Mouse (Mus musculus): ENCODE measurements at regions not wholly inside any gene's neighbourhood (a gene's known extent, or its start where the extent isn't known, plus 50 kb on each side); places are given as distances from the start of the nearest gene placed in this dataset.

- no peak for DNase-seq (ENCODE audit: low spot score)
Measured at GRCm38 (mm10) chr4:32149171-32149570, 89.4 kb upstream of the Bach2 start.

DNA sequence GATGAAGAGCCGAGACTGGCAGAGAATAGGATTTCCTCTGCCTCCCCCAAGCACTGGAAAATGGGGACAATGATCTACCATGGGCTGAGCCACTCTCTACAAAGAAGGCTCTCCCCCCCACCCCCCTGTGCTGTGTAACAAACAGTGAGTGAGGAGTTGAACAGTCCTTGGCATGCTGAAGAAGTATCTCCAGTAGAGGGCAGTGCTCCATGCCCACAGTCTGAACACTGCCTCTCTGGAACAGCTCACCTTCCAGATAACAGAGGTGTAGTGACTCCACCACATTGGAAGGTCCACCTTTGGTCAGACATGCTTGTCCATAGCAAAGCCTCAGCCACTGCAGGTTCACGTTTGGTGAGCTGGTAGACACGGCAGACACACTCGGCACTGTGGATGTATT is 85.2 kb upstream of the Bach2 start:
- DNase-seq (ENCODE audit: low spot score) = no peak

GRCm38 (mm10) chr4:32156965-32157364 is 81.6 kb upstream of the Bach2 start:
- DNase-seq (ENCODE audit: low spot score) = no peak

DNA sequence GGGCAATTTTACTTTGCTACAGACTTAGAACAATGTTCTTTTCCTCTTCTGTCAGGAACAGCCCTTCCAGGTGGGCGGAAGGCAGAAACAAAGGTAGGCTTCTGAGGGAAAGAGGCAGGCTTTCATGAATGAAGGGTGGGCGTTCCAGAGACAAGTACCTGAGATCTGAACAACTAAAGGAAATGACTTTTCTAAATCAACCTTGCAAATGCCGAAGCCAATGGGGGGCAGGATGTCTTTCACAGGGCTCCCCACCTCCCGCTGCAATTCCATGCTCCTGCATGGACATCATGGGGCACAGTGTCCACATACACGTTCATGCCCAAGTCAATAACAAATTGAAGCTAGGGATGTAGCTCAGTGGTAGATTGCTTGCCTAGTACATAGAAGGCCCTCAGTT is 80.2 kb upstream of the Bach2 start:
- DNase-seq (ENCODE audit: low spot score) = no peak

- DNase-seq (ENCODE audit: low spot score) = no peak
Measured at GRCm38 (mm10) chr4:32158886-32159285, 79.7 kb upstream of the Bach2 start.

- DNase-seq (ENCODE audit: low spot score) = no peak
Measured at GRCm38 (mm10) chr4:32160815-32161214, 77.8 kb upstream of the Bach2 start.

DNA sequence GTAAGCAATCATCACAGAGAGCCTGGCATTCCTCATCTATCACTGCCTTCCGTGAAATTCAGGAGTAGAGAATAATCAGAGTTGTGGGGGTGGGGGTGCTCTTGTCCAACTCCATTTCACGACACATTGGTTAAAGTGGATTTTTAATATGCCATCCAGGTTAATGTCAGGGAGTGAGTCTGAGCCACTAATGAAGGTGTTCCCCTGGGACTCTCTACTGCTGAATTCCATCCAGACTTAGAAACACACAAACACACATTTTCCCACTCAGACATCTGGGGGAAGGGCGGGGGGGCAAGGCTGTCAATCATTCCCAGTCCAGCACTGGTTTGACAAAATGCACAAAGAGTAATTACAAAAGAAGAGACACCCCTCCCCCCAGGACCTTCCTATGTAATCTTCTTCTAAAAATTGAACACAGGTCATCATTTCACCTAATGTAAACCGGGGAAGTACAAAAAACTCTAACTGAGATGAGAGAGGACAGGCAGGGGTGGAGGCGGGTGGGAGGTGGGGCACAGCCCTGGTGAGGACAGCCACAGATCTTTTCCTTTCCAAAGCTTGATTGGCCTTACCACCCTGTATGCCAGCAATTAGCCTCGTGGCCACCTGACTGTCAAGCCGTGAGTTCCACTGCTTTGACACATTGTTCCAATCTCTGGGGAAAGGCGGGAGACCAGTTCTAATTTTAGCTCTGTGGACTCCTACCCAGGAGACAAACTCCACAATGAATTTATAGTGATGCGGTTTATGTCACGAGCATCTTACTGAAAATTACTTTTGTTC is 76.5 kb upstream of the Bach2 start:
- no peak for DNase-seq (ENCODE audit: low spot score)

DNA sequence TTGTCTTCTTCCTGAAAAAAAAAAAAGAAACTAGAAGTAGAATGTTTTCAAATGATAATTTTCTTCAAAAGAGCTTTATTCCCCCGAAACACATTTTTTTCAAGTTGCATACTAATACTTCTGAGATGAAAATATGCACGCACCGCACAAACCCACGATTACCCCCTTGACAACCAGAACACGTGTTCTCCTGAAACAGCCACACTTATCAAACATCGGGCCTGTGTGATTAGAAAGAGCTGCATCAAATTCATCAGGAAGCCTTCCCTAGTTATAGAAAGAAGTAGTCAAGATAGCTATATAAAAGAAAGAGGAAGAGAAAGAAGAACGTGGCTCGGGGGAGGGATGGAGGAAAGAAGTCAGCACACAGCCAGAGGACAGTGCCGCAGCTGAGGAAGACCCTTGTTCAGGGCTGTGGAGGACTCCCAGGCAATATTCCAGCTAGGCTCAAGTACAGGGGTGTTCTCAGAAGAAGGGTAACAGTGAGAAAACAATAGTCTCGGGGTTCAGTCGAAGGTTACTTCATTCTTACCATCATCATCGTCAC is 75.8 kb upstream of the Bach2 start:
- DNase-seq (ENCODE audit: low spot score) = no peak

DNA sequence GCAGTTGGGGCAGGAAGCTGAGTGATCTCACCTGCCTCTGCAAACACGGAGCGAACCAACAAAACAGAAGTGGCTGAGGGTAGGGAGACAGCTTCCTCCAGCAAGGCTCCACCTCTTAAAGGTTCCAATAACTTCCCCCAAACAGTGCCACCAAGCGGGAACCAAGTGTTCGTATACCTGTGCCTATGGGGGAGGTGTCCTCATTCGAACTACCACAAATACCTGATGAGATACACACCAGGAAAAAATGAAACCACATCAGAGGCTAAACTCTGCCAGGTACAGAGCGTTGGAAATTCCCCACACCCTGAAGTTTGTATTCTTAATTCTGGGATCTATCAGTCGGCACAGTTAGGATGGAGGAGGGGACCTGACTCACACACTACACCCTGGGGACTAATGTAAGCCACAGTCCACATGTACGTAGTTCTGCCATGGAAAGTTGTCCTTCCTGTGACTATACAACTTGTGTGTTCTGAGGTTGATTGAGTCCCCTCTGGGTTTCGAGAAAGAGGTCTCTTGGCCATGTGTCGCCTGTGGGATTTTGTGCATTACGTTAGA is 74.4 kb upstream of the Bach2 start:
- no peak for DNase-seq (ENCODE audit: low spot score)

- DNase-seq (ENCODE audit: low spot score) = no peak
Measured at GRCm38 (mm10) chr4:32164736-32165241, 73.8 kb upstream of the Bach2 start.

DNA sequence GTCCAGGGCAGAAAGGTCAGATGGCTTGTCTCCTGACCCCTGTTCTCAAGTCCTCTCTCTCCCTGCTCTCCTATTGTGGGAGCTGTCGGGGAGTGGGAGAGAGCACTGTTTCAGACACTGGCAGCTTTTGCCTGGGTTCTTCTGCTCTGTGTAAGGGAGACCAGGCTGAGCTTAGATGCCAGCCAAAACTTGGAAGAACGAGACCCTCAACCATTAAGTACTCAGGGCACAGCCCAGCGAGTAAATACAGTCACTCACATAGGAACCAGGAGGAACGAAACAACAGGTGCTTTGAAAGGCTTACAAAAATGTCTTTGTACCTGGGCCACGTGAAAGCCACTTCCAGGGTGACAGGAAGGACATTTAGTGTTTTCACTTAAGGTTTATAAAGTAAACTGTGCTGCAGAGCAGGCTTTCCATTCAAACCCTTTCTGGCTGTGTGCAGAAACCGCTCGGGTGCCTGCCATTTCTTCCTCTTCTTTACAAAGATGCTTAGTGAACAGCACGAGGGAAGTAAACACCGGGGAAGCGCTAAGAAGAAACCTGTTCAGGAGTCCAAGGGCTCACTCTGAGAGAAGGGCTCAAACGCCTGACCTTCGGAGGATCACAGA is 72.6 kb upstream of the Bach2 start:
- DNase-seq (ENCODE audit: low spot score) = no peak

GRCm38 (mm10) chr4:32167151-32167550 is 71.5 kb upstream of the Bach2 start:
- DNase-seq (ENCODE audit: low spot score) = no peak

GRCm38 (mm10) chr4:32170106-32170459 is 68.5 kb upstream of the Bach2 start:
- DNase-seq (ENCODE audit: low spot score) = no peak

GRCm38 (mm10) chr4:32170460-32171192 is 68.0 kb upstream of the Bach2 start:
- DNase-seq (ENCODE audit: low spot score) = peak; percentile 61

DNA sequence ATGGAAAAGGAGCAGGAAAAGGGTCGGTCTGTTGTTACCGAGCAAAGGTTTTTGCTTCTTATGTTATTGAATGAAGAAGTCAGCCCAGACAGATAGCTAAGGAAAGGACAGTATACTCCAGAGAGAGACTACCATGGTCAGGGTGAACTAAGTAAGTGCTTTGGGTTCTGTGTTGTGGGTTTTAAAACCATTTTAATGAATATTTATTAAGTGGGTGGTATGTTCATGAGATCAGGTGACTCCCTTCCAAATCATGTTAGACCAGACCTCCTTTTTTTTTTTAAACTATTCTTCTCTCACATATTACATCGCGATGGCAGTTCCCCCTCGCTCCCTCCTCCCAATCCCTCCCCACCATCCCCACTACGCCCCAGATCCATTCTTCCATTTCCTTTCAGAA is 67.3 kb upstream of the Bach2 start:
- no peak for DNase-seq (ENCODE audit: low spot score)

GRCm38 (mm10) chr4:32172992-32173391 is 65.6 kb upstream of the Bach2 start:
- peak; percentile 74 for DNase-seq (ENCODE audit: low spot score)

GRCm38 (mm10) chr4:32174771-32175170 is 63.8 kb upstream of the Bach2 start:
- DNase-seq (ENCODE audit: low spot score) = no peak

- no peak for DNase-seq (ENCODE audit: low spot score)
Measured at GRCm38 (mm10) chr4:32175231-32175630, 63.4 kb upstream of the Bach2 start.

DNA sequence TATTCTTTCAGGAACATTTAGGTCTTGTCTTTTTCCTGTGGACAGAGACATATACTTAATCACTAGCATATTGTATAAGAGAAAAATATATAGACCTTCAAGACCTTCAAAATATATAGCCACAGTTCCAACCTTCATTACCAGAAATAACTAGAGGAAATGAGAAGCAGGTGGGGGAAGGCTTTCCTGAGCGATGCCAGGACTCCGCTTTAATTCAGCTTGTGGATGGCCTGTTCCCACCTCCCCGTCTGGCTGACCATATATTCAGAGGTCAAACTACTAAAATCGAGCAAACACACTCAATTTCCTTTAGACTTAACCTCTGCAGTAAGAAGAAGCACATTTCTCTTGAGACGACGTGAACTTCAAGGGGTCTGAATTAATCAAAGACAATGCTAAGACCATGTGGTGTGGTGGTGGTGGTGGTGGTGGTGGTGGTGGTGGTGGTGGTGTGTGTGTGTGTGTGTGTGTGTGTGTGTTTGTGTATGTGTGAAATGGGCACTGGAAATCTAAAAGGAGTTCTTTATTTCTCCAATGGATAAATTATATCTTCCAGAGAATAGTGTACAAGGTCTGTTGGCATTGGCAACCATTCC is 62.7 kb upstream of the Bach2 start:
- no peak for DNase-seq (ENCODE audit: low spot score)

DNA sequence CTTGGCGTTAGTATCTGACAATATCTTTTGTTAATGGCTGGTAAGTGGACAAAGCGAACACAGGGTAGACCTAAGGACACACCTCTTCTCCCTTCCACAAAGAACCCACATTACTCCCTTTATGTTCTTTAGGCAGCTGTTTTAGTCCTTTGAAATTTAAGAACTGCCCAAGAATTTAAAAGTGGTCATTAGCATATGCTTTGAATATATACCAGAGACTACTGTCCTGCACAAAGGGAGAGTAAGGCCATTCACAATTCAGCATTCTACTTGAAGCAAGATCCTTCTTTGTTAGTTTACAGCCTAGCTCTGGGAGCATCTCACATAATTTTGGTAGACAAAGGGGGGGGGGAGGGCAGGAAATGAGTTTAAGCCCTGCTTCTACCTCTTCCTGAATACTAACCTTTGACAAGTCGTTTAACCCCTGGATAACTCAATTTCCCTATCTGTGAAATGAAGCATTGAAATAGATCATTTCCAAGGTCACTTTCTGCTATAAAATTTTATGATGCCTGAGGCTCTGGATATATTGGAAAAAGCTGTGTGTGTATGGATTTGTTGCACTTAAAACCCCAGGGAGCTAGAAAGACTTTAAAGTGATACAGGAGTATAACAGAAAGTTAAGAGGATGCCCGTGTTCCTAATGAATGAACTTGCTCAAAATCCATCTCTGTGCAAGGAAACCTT is 62.0 kb upstream of the Bach2 start:
- DNase-seq (ENCODE audit: low spot score) = no peak

- peak; percentile 73 for DNase-seq (ENCODE audit: low spot score)
Measured at GRCm38 (mm10) chr4:32177933-32178639, 60.5 kb upstream of the Bach2 start.

Data from c-Kit-positive CD71-positive TER-119-positive erythroid progenitor cells, embryonic 14.5 days (primary cell).